Mouse (Mus musculus): ENCODE measurements around the gene Sp6. TPM values are rescaled to one million over a fixed set of nuclear protein-coding genes. Genes with fewer than 3 reads are reported as not detected.

Sp6 gene
- total RNA-seq, 2 experiments from 2014 or later, result 0.42 TPM

- DNase-seq (ENCODE audit: low spot score in 2 of 2), result no peak
These were observed 37.9 kb downstream of the Sp6 start for GRCm38 (mm10) chr11:97050944-97051586.

- DNase-seq (ENCODE audit: low spot score in 2 of 2), result no peak
These were observed 39.0 kb downstream of the Sp6 start for GRCm38 (mm10) chr11:97052219-97052646.

- DNase-seq (ENCODE audit: low spot score in 2 of 2), result no peak
These were observed 50.2 kb downstream of the Sp6 start for GRCm38 (mm10) chr11:97063274-97063920.

GRCm38 (mm10) chr11:97063921-97064295 is 50.7 kb downstream of the Sp6 start:
- no peak for DNase-seq (ENCODE audit: low spot score in 2 of 2)

- no peak for DNase-seq (ENCODE audit: low spot score in 2 of 2)
These were observed 52.5 kb downstream of the Sp6 start for GRCm38 (mm10) chr11:97065538-97066295.

GRCm38 (mm10) chr11:97066656-97067360 is 53.6 kb downstream of the Sp6 start:
- DNase-seq (ENCODE audit: low spot score in 2 of 2), result no peak

- no peak for DNase-seq (ENCODE audit: low spot score in 2 of 2)
These were observed 56.1 kb downstream of the Sp6 start for GRCm38 (mm10) chr11:97069333-97069732.

- no peak for DNase-seq (ENCODE audit: low spot score in 2 of 2)
These were observed 56.6 kb downstream of the Sp6 start for GRCm38 (mm10) chr11:97069770-97070169.

- no peak for DNase-seq (ENCODE audit: low spot score in 2 of 2)
These were observed 57.9 kb downstream of the Sp6 start for GRCm38 (mm10) chr11:97071129-97071528.

GRCm38 (mm10) chr11:97072533-97072932 is 59.3 kb downstream of the Sp6 start:
- no peak for DNase-seq (ENCODE audit: low spot score in 2 of 2)

GRCm38 (mm10) chr11:97074235-97074634 is 61.0 kb downstream of the Sp6 start:
- DNase-seq (ENCODE audit: low spot score in 2 of 2), result no peak

Small RNA genes within 50 kb of the gene (microRNA-seq; reads per million reads assigned to microRNA genes)
- 1.1 reads per million for gene Mir8103

Other genes with a start within 250 kb of the Sp6 start
- 10 to 100 TPM; 27.8 TPM for gene Snx11, start 235.8 kb upstream of the Sp6 start, total RNA-seq (2021)
- gene Cbx1, start 224.3 kb upstream of the Sp6 start, total RNA-seq (2021), result 100 to 1,000 TPM in 1 of 2 experiments, 10 to 100 TPM in 1; 93.5 to 109 TPM
- gene Nfe2l1, start 183.4 kb upstream of the Sp6 start, total RNA-seq (2021), result 100 to 1,000 TPM; 269 to 272 TPM
- gene Copz2, start 163.5 kb upstream of the Sp6 start, total RNA-seq (2021), result 10 to 100 TPM; 53.2 to 62.5 TPM
- 10 to 100 TPM; 71.6 to 74.7 TPM for gene Cdk5rap3, start 96.9 kb upstream of the Sp6 start, total RNA-seq (2021)
- 1 to 10 TPM in 1 of 2 experiments, under 1 TPM in 1; 0.28 to 7.8 TPM for gene Prr15l, start 85.3 kb upstream of the Sp6 start, total RNA-seq (2021)
- gene Pnpo, start 69.4 kb upstream of the Sp6 start, total RNA-seq (2021), result 10 to 100 TPM; 27.5 to 35.0 TPM
- 10 to 100 TPM; 23.3 to 26.0 TPM for gene Sp2, start 30.4 kb upstream of the Sp6 start, total RNA-seq (2021)
- 10 to 100 TPM; 28.8 to 29.7 TPM for gene Scrn2, start 16.5 kb downstream of the Sp6 start, total RNA-seq (2021)
- gene Lrrc46, start 28.0 kb downstream of the Sp6 start, total RNA-seq (2021), result 1 to 10 TPM in 1 of 2 experiments, under 1 TPM in 1; 0.76 to 1.3 TPM
- 100 to 1,000 TPM; 110 to 123 TPM for gene Mrpl10, start 28.2 kb downstream of the Sp6 start, total RNA-seq (2021)
- 10 to 100 TPM; 20.3 to 21.4 TPM for gene Osbpl7, start 37.2 kb downstream of the Sp6 start, total RNA-seq (2021)
- under 1 TPM; 0.45 to 0.62 TPM for gene Tbx21, start 101.9 kb downstream of the Sp6 start, total RNA-seq (2021)
- 10 to 100 TPM; 19.1 to 21.0 TPM for gene Tbkbp1, start 138.1 kb downstream of the Sp6 start, total RNA-seq (2021)
- 100 to 1,000 TPM; 126 to 146 TPM for gene Kpnb1, start 174.5 kb downstream of the Sp6 start, total RNA-seq (2021)